Mouse (Mus musculus) MEL (cell line): ENCODE measurements around the gene Crxos. TPM values are rescaled to one million over a fixed set of nuclear protein-coding genes. Genes with fewer than 3 reads are reported as not detected.

ENCODE experiments used
- DNase-seq: peaks from one replicate; pipeline ENCODE4 v3.0.0; 2011; ENCODE audit warnings: low read depth, low spot score
- H3K27ac ChIP-seq: 2 replicates; pipeline ENCODE4 v1.5.1; 2012; ENCODE audit warnings: low read depth, mild to moderate bottlenecking, control low read depth, low read length, moderate library complexity; ENCODE audit not compliant: control insufficient read depth
- H3K27me3 ChIP-seq, 2 experiments: fragments of 150-350 bp in 1 of 2; sonication (generic) in 1 of 2; 2 replicates each; pipeline ENCODE4 v1.6.1; 2012; ENCODE audit warnings: low read length in 2 of 2, mild to moderate bottlenecking in 2 of 2, improper control_type of control experiment in 1 of 2, moderate library complexity in 1 of 2; ENCODE audit not compliant: insufficient read depth in 2 of 2, control insufficient read depth in 1 of 2
- H3K36me3 ChIP-seq, 2 experiments: 2 replicates each; pipeline ENCODE4 v1.6.1; 2012 to 2014; ENCODE audit warnings: low read length in 2 of 2, improper control_type of control experiment in 1 of 2, inconsistent platforms in 1 of 2, mild to moderate bottlenecking in 1 of 2; ENCODE audit not compliant: insufficient read depth in 2 of 2, control insufficient read depth in 1 of 2
- H3K4me1 ChIP-seq, 2 experiments: fragments of 150-350 bp in 1 of 2; sonication (generic) in 1 of 2; 2 replicates each; pipeline ENCODE4 v1.6.1; 2012; ENCODE audit warnings: low read length in 2 of 2, improper control_type of control experiment in 1 of 2, mild to moderate bottlenecking in 1 of 2; ENCODE audit not compliant: insufficient read depth in 2 of 2, control insufficient read depth in 1 of 2
- H3K4me3 ChIP-seq, 2 experiments: fragments of 150-350 bp in 1 of 2; sonication (generic) in 1 of 2; 2 replicates each; pipeline ENCODE4 v1.5.1; 2012; ENCODE audit warnings: low read depth in 2 of 2, low read length in 2 of 2, mild to moderate bottlenecking in 2 of 2, moderate library complexity in 2 of 2, control low read depth in 1 of 2, improper control_type of control experiment in 1 of 2; ENCODE audit not compliant: control insufficient read depth in 1 of 2, insufficient read depth in 1 of 2
- H3K79me2 ChIP-seq: 2 replicates; pipeline ENCODE4 v1.6.1; 2012; ENCODE audit warnings: mild to moderate bottlenecking, low read length, moderate library complexity; ENCODE audit not compliant: control insufficient read depth, poor library complexity, insufficient read depth
- H3K9ac ChIP-seq: 2 replicates; pipeline ENCODE4 v1.6.1; 2012; ENCODE audit warnings: low read depth, mild to moderate bottlenecking, control low read depth, low read length, moderate library complexity; ENCODE audit not compliant: control insufficient read depth, poor library complexity, severe bottlenecking
- H3K9me3 ChIP-seq: fragments of 150-350 bp; sonication (generic); replicated peaks from 2 replicates; pipeline ENCODE4 v1.6.1; 2012; ENCODE audit warnings: mild to moderate bottlenecking, low read length, improper control_type of control experiment, moderate library complexity; ENCODE audit not compliant: insufficient read depth
- BHLHE40 ChIP-seq: IDR thresholded peaks from 2 replicates; pipeline ENCODE4 v1.6.1; 2012; ENCODE audit warnings: low read depth, mild to moderate bottlenecking, inconsistent platforms, low read length, improper control_type of control experiment, borderline replicate concordance
- CHD2 ChIP-seq: IDR thresholded peaks from 2 replicates; pipeline ENCODE4 v1.6.1; 2011; ENCODE audit warnings: low read length, improper control_type of control experiment
- CTCF ChIP-seq, 3 experiments: IDR thresholded peaks in 2 of 3; conservative IDR thresholded peaks in 1 of 3; 2 replicates each; pipeline ENCODE4 v1.5.1; 2011 to 2012; ENCODE audit warnings: low read length in 3 of 3, low read depth in 2 of 3, mild to moderate bottlenecking in 2 of 3, improper control_type of control experiment in 1 of 3, inconsistent platforms in 1 of 3, mixed read lengths in 1 of 3, moderate library complexity in 1 of 3; ENCODE audit not compliant: control insufficient read depth in 1 of 3, insufficient read depth in 1 of 3, poor library complexity in 1 of 3, severe bottlenecking in 1 of 3
- EP300 ChIP-seq, 2 experiments: IDR thresholded peaks; 2 replicates each; pipeline ENCODE4 v1.6.1; 2011; ENCODE audit warnings: improper control_type of control experiment in 2 of 2, low read length in 2 of 2, low read depth in 1 of 2, mild to moderate bottlenecking in 1 of 2
- GABPA ChIP-seq: IDR thresholded peaks from 2 replicates; pipeline ENCODE4 v1.6.1; 2012; ENCODE audit warnings: low read depth, mild to moderate bottlenecking, inconsistent platforms, low read length, improper control_type of control experiment, moderate library complexity
- HCFC1 ChIP-seq: IDR thresholded peaks from 2 replicates; pipeline ENCODE4 v1.6.1; 2012; ENCODE audit warnings: low read depth, mild to moderate bottlenecking, inconsistent platforms, low read length, improper control_type of control experiment, moderate library complexity
- JUND ChIP-seq: IDR thresholded peaks from 2 replicates; pipeline ENCODE4 v1.6.1; 2011; ENCODE audit warnings: low read depth, mild to moderate bottlenecking, improper control_type of control experiment, low read length
- MAZ ChIP-seq: IDR thresholded peaks from 2 replicates; pipeline ENCODE4 v1.6.1; 2012; ENCODE audit warnings: low read depth, mild to moderate bottlenecking, inconsistent platforms, low read length, improper control_type of control experiment
- MXI1 ChIP-seq: IDR thresholded peaks from 2 replicates; pipeline ENCODE4 v1.6.1; 2011; ENCODE audit warnings: mild to moderate bottlenecking, low read depth, low read length, improper control_type of control experiment
- MYC ChIP-seq: IDR thresholded peaks from 2 replicates; pipeline ENCODE4 v1.6.1; 2011; ENCODE audit warnings: low read depth, mild to moderate bottlenecking, low read length, improper control_type of control experiment, moderate library complexity
- NRF1 ChIP-seq: IDR thresholded peaks from 2 replicates; pipeline ENCODE4 v1.6.1; 2014; ENCODE audit warnings: low read depth, mild to moderate bottlenecking, inconsistent platforms, low read length, improper control_type of control experiment, moderate library complexity; ENCODE audit not compliant: poor library complexity, insufficient read depth, severe bottlenecking
- POLR2AphosphoS2 ChIP-seq: IDR thresholded peaks from 2 replicates; pipeline ENCODE4 v1.6.1; 2011; ENCODE audit warnings: low read length, improper control_type of control experiment
- POLR2AphosphoS5 ChIP-seq: IDR thresholded peaks from 2 replicates; pipeline ENCODE4 v1.6.1; 2012; ENCODE audit warnings: low read depth, borderline replicate concordance, mild to moderate bottlenecking, inconsistent platforms, low read length, moderate library complexity, mixed read lengths
- RAD21 ChIP-seq: IDR thresholded peaks from 2 replicates; pipeline ENCODE4 v1.6.1; 2011; ENCODE audit warnings: mild to moderate bottlenecking, low read depth, low read length, improper control_type of control experiment
- RCOR1 ChIP-seq: IDR thresholded peaks from 2 replicates; pipeline ENCODE4 v1.6.1; 2012; ENCODE audit warnings: low read depth, mild to moderate bottlenecking, inconsistent platforms, low read length, improper control_type of control experiment
- SMC3 ChIP-seq: IDR thresholded peaks from 2 replicates; pipeline ENCODE4 v1.6.1; 2011; ENCODE audit warnings: low read depth, low read length, improper control_type of control experiment
- TCF12 ChIP-seq: IDR thresholded peaks from 2 replicates; pipeline ENCODE4 v1.6.1; 2014; ENCODE audit warnings: low read depth, mild to moderate bottlenecking, inconsistent platforms, low read length, improper control_type of control experiment, moderate library complexity
- ZC3H11A ChIP-seq: IDR thresholded peaks from 2 replicates; pipeline ENCODE4 v1.6.1; 2012; ENCODE audit warnings: low read depth, mild to moderate bottlenecking, inconsistent platforms, low read length, improper control_type of control experiment
- ZMIZ1 ChIP-seq: IDR thresholded peaks from 2 replicates; pipeline ENCODE4 v1.6.1; 2012; ENCODE audit warnings: low read depth, mild to moderate bottlenecking, inconsistent platforms, low read length, improper control_type of control experiment, moderate library complexity
- polyA plus RNA-seq, 2 experiments: library from polyadenylated mRNA; stranded (reverse) in 1 of 2; unstranded in 1 of 2; fragments of >175 nt in 1 of 2; fragments of >200 nt in 1 of 2; gene quantifications; 2 replicates each; pipeline versions ENCODE4 v1.2.1 to v1.2.4; 2012; ENCODE audit warnings: low replicate concordance in 2 of 2, low read depth in 1 of 2; ENCODE audit not compliant: insufficient read length in 2 of 2, insufficient read depth in 1 of 2, missing spikeins in 1 of 2
- total RNA-seq: library from RNA; depleted of rRNA; stranded (reverse); fragments of 300-350 nt; gene quantifications from 2 replicates; pipeline ENCODE4 v1.2.3, GENCODE M21; 2012

Gene Crxos
- total and polyA plus RNA-seq, 3 experiments = 0.10 TPM; not detected in 2

GRCm38 (mm10) chr7:15914252-15914651 is 31.8 kb downstream of the Crxos start:
- H3K27me3 ChIP-seq = no peaks in the 10 kb centered on the region
- no peaks in the 10 kb centered on the region for H3K9me3 ChIP-seq
- no peak overlapping the region for H3K4me3 ChIP-seq
- no peaks in the 10 kb centered on the region for H3K4me1 ChIP-seq
- H3K36me3 ChIP-seq = no peaks in the 10 kb centered on the region
- no peak overlapping the region for H3K27ac ChIP-seq
- no peaks in the 10 kb centered on the region for H3K79me2 ChIP-seq
- TF ChIP-seq MAZ (no peak), SMC3 (peak; percentile 68), POLR2AphosphoS2 (no peak), CTCF (IDR thresholded peaks at IDR 0.05 in 2 of 3, conservative IDR thresholded peaks at IDR 0.05 in 1 of 3; ENCODE audit: control insufficient read depth in 1 of 3, insufficient read depth in 1 of 3, low read depth in 2 of 3, low read length in 3 of 3, poor library complexity in 1 of 3, severe bottlenecking in 1 of 3) (peak; percentile 61 to 98 (median 84)), BHLHE40 (no peak), ZC3H11A (0 out of 2 replicates have a peak, but pooled peaks have one; percentile 31), MXI1 (no peak), EP300 (IDR thresholded peaks at IDR 0.05; ENCODE audit: low read depth in 1 of 2, low read length in 2 of 2) (no peak), RAD21 (peak; percentile 56), NRF1 (no peak)
- H3K9ac ChIP-seq = no peak overlapping the region
- peak; percentile 77 for DNase-seq

- Histone ChIP-seq H3K36me3 (no peaks in the 10 kb centered on the region), H3K79me2 (no peaks in the 10 kb centered on the region), H3K9me3 (no peaks in the 10 kb centered on the region), H3K4me3 (no peak overlapping the region), H3K27ac (no peak overlapping the region), H3K27me3 (no peaks in the 10 kb centered on the region), H3K9ac (no peak overlapping the region), H3K4me1 (no peaks in the 10 kb centered on the region)
- no peak for DNase-seq
- no peak for TF ChIP-seq POLR2AphosphoS5
- TF ChIP-seq CHD2 = no peak
- TF ChIP-seq MYC = no peak
- no peak for TF ChIP-seq MXI1
- TF ChIP-seq SMC3 = no peak
- no peak for TF ChIP-seq HCFC1
- TF ChIP-seq POLR2AphosphoS2 = no peak
- TF ChIP-seq RCOR1 = no peak
- no peak for TF ChIP-seq RAD21
- TF ChIP-seq ZMIZ1 = no peak
- no peak for TF ChIP-seq GABPA
- no peak for TF ChIP-seq TCF12
- TF ChIP-seq JUND = no peak
Observed at GRCm38 (mm10) chr7:15914751-15915150, 32.3 kb downstream of the Crxos start.
